Mouse (Mus musculus): Measurements from ENCODE around the gene Vezt. TPM values are rescaled to one million over a fixed set of nuclear protein-coding genes. Genes with fewer than 3 reads are reported as not detected.

Vezt gene
- polyA plus RNA-seq, 1 experiment, result 5.5 TPM

- H3K27me3 ChIP-seq (ENCODE audit: control insufficient read depth, insufficient read depth, low read length), result no peaks in the 10 kb centered on the region
- H3K4me3 ChIP-seq (ENCODE audit: low read depth, low read length), result no peak overlapping the region
- H3K36me3 ChIP-seq (ENCODE audit: control insufficient read depth, insufficient read depth, low read length), result no peaks in the 10 kb centered on the region
- H3K4me1 ChIP-seq (ENCODE audit: control insufficient read depth, insufficient read depth, insufficient read length, low read length), result peaks cover 4% of the 10 kb centered on the region; the same call in 1 of the 2 replicates
- WGBS, result 82% methylated on average over 4 of the region's 4 CpGs
- no peak overlapping the region for H3K27ac ChIP-seq (ENCODE audit: insufficient read depth, low read depth, low read length)
- TF ChIP-seq CTCF (IDR thresholded peaks at IDR 0.05; ENCODE audit: extremely low read depth, insufficient read length, insufficient replicate concordance, low read depth, low read length) (no peak), POLR2A (IDR thresholded peaks at IDR 0.05; ENCODE audit: low read depth, low read length) (no peak)
Measured at GRCm38 (mm10) chr10:94021059-94021458, 14.6 kb downstream of the Vezt start.

GRCm38 (mm10) chr10:94020587-94020986, 15.0 kb downstream of the Vezt start:
- Histone ChIP-seq H3K27me3 (ENCODE audit: control insufficient read depth, insufficient read depth, low read length) (no peaks in the 10 kb centered on the region), H3K36me3 (ENCODE audit: control insufficient read depth, insufficient read depth, low read length) (no peaks in the 10 kb centered on the region), H3K27ac (ENCODE audit: insufficient read depth, low read depth, low read length) (no peak overlapping the region), H3K4me1 (ENCODE audit: control insufficient read depth, insufficient read depth, insufficient read length, low read length) (peaks cover 4% of the 10 kb centered on the region; the same call in 1 of the 2 replicates), H3K4me3 (ENCODE audit: low read depth, low read length) (no peak overlapping the region)
- 64% methylated on average over 5 of the region's 5 CpGs for WGBS
- TF ChIP-seq CTCF (IDR thresholded peaks at IDR 0.05; ENCODE audit: extremely low read depth, insufficient read length, insufficient replicate concordance, low read depth, low read length) (no peak), POLR2A (IDR thresholded peaks at IDR 0.05; ENCODE audit: low read depth, low read length) (no peak)

- Histone ChIP-seq H3K27me3 (ENCODE audit: control insufficient read depth, insufficient read depth, low read length) (no peaks in the 10 kb centered on the region), H3K4me3 (ENCODE audit: low read depth, low read length) (no peak overlapping the region), H3K27ac (ENCODE audit: insufficient read depth, low read depth, low read length) (no peak overlapping the region), H3K36me3 (ENCODE audit: control insufficient read depth, insufficient read depth, low read length) (no peaks in the 10 kb centered on the region), H3K4me1 (ENCODE audit: control insufficient read depth, insufficient read depth, insufficient read length, low read length) (peaks cover 2% of the 10 kb centered on the region; the same call in 1 of the 2 replicates)
- TF ChIP-seq CTCF (IDR thresholded peaks at IDR 0.05; ENCODE audit: extremely low read depth, insufficient read length, insufficient replicate concordance, low read depth, low read length) (no peak), POLR2A (IDR thresholded peaks at IDR 0.05; ENCODE audit: low read depth, low read length) (no peak)
- 86% methylated on average over 8 of the region's 8 CpGs for WGBS
Measured at GRCm38 (mm10) chr10:94017455-94017854, 18.2 kb downstream of the Vezt start.

GRCm38 (mm10) chr10:94014200-94014599, 21.4 kb downstream of the Vezt start:
- no peaks in the 10 kb centered on the region for H3K27me3 ChIP-seq (ENCODE audit: control insufficient read depth, insufficient read depth, low read length)
- H3K36me3 ChIP-seq (ENCODE audit: control insufficient read depth, insufficient read depth, low read length), result no peaks in the 10 kb centered on the region
- TF ChIP-seq CTCF (IDR thresholded peaks at IDR 0.05; ENCODE audit: extremely low read depth, insufficient read length, insufficient replicate concordance, low read depth, low read length) (no peak), POLR2A (IDR thresholded peaks at IDR 0.05; ENCODE audit: low read depth, low read length) (no peak)
- H3K4me3 ChIP-seq (ENCODE audit: low read depth, low read length), result no peak overlapping the region
- WGBS, result 69% methylated on average over 4 of the region's 4 CpGs
- no peaks in the 10 kb centered on the region for H3K4me1 ChIP-seq (ENCODE audit: control insufficient read depth, insufficient read depth, insufficient read length, low read length)
- H3K27ac ChIP-seq (ENCODE audit: insufficient read depth, low read depth, low read length), result no peak overlapping the region

- peak; percentile 78; the same call in 1 of the 2 replicates for TF ChIP-seq CTCF (IDR thresholded peaks at IDR 0.05; ENCODE audit: extremely low read depth, insufficient read length, insufficient replicate concordance, low read depth, low read length)
- no peak for TF ChIP-seq POLR2A (IDR thresholded peaks at IDR 0.05; ENCODE audit: low read depth, low read length)
- H3K27ac ChIP-seq (ENCODE audit: insufficient read depth, low read depth, low read length), result no peak overlapping the region
- 47% methylated on average over 3 of the region's 3 CpGs for WGBS
- H3K27me3 ChIP-seq (ENCODE audit: control insufficient read depth, insufficient read depth, low read length), result no peaks in the 10 kb centered on the region
- no peaks in the 10 kb centered on the region for H3K4me1 ChIP-seq (ENCODE audit: control insufficient read depth, insufficient read depth, insufficient read length, low read length)
- H3K36me3 ChIP-seq (ENCODE audit: control insufficient read depth, insufficient read depth, low read length), result no peaks in the 10 kb centered on the region
- H3K4me3 ChIP-seq (ENCODE audit: low read depth, low read length), result no peak overlapping the region
Measured at GRCm38 (mm10) chr10:94013196-94013595, 22.4 kb downstream of the Vezt start.

GRCm38 (mm10) chr10:94011024-94011423, 24.6 kb downstream of the Vezt start:
- H3K27me3 ChIP-seq (ENCODE audit: control insufficient read depth, insufficient read depth, low read length), result no peaks in the 10 kb centered on the region
- H3K4me1 ChIP-seq (ENCODE audit: control insufficient read depth, insufficient read depth, insufficient read length, low read length), result no peaks in the 10 kb centered on the region
- no peak overlapping the region for H3K27ac ChIP-seq (ENCODE audit: insufficient read depth, low read depth, low read length)
- no peak overlapping the region for H3K4me3 ChIP-seq (ENCODE audit: low read depth, low read length)
- H3K36me3 ChIP-seq (ENCODE audit: control insufficient read depth, insufficient read depth, low read length), result 0 out of 2 replicates have a peak, but pooled peaks cover 1% of the 10 kb centered on the region
- TF ChIP-seq CTCF (IDR thresholded peaks at IDR 0.05; ENCODE audit: extremely low read depth, insufficient read length, insufficient replicate concordance, low read depth, low read length), result no peak
- no peak for TF ChIP-seq POLR2A (IDR thresholded peaks at IDR 0.05; ENCODE audit: low read depth, low read length)
- 46% methylated on average over 2 of the region's 2 CpGs for WGBS

GRCm38 (mm10) chr10:94009991-94010679, 25.5 kb downstream of the Vezt start:
- 79% methylated on average over 3 of the region's 3 CpGs for WGBS
- H3K36me3 ChIP-seq (ENCODE audit: control insufficient read depth, insufficient read depth, low read length), result 0 out of 2 replicates have a peak, but pooled peaks cover 1% of the 10 kb centered on the region
- H3K4me1 ChIP-seq (ENCODE audit: control insufficient read depth, insufficient read depth, insufficient read length, low read length), result no peaks in the 10 kb centered on the region

More at GRCm38 (mm10) chr10:94009991-94010679, 25.5 kb downstream of the Vezt start:
- TF ChIP-seq POLR2A (IDR thresholded peaks at IDR 0.05; ENCODE audit: low read depth, low read length), result no peak
- TF ChIP-seq CTCF (IDR thresholded peaks at IDR 0.05; ENCODE audit: extremely low read depth, insufficient read length, insufficient replicate concordance, low read depth, low read length), result no peak
- H3K27ac ChIP-seq (ENCODE audit: insufficient read depth, low read depth, low read length), result no peak overlapping the region
- H3K27me3 ChIP-seq (ENCODE audit: control insufficient read depth, insufficient read depth, low read length), result no peaks in the 10 kb centered on the region
- H3K4me3 ChIP-seq (ENCODE audit: low read depth, low read length), result no peak overlapping the region
